Mouse (Mus musculus) heart, embryonic 10.5 days (tissue): ENCODE measurements around the gene Atp13a2. TPM values are rescaled to one million over a fixed set of nuclear protein-coding genes. Genes with fewer than 3 reads are reported as not detected.

Source experiments
- DNase-seq: peaks from one replicate; pipeline ENCODE4 v3.0.0-alpha.2; 2017; ENCODE audit warnings: low spot score
- H3K27ac ChIP-seq: fragments of 300-500 bp; sonication (generic); 2 replicates; pipeline ENCODE4 v1.5.1; 2016; ENCODE audit warnings: mild to moderate bottlenecking
- H3K27me3 ChIP-seq: fragments of 300-500 bp; sonication (generic); 2 replicates; pipeline ENCODE4 v1.6.1; 2016; ENCODE audit warnings: mild to moderate bottlenecking; ENCODE audit not compliant: poor library complexity, insufficient read depth, severe bottlenecking
- H3K36me3 ChIP-seq: fragments of 300-500 bp; sonication (generic); 2 replicates; pipeline ENCODE4 v1.6.1; 2016; ENCODE audit warnings: mild to moderate bottlenecking, moderate library complexity
- H3K4me1 ChIP-seq: fragments of 300-500 bp; sonication (generic); 2 replicates; pipeline ENCODE4 v1.6.1; 2016; ENCODE audit warnings: mild to moderate bottlenecking
- H3K4me3 ChIP-seq: fragments of 300-500 bp; sonication (generic); 2 replicates; pipeline ENCODE4 v1.5.1; 2016; ENCODE audit warnings: mild to moderate bottlenecking, moderate library complexity
- H3K9me3 ChIP-seq: fragments of 300-500 bp; sonication (generic); 2 replicates; pipeline ENCODE4 v1.6.1; 2016; ENCODE audit warnings: mild to moderate bottlenecking, moderate library complexity
- WGBS: fragments of 180-500 bp; shearing (Covaris S2); methylation state at CpG from one replicate; pipeline ENCODE4 v1.1.7; 2016; 5-methylcytosine and 5-hydroxymethylcytosine counted together
- polyA plus RNA-seq: library from polyadenylated mRNA; unstranded; fragments of >200 nt; fragmentation: Nextera tagmentation; extraction: Ambion mirVana; gene quantifications from 2 replicates; pipeline ENCODE4 v1.2.1, GENCODE M21; 2016

The Atp13a2 gene
- polyA plus RNA-seq, 1 experiment from 2014 or later = 34.9 TPM

- no peaks in the 10 kb centered on the region for H3K27me3 ChIP-seq
- no peaks in the 10 kb centered on the region for H3K9me3 ChIP-seq
- WGBS = 84% methylated on average over 27 of the region's 27 CpGs
- DNase-seq = no peak
- peaks cover 4% of the 10 kb centered on the region for H3K4me1 ChIP-seq
- H3K36me3 ChIP-seq = peaks cover 81% of the 10 kb centered on the region
- no peak overlapping the region for H3K4me3 ChIP-seq
- no peak overlapping the region for H3K27ac ChIP-seq
Observed at GRCm38 (mm10) chr4:141033606-141034549, 47.2 kb downstream of the Atp13a2 start.

- peaks cover 63% of the 10 kb centered on the region for H3K36me3 ChIP-seq
- peaks cover 16% of the 10 kb centered on the region for H3K4me1 ChIP-seq
- DNase-seq = no peak
- WGBS = 35% methylated on average over 12 of the region's 12 CpGs
- H3K9me3 ChIP-seq = no peaks in the 10 kb centered on the region
- H3K4me3 ChIP-seq = peak overlapping the region; percentile 13; the same call in 1 of the 2 replicates
- H3K27ac ChIP-seq = no peak overlapping the region
- no peaks in the 10 kb centered on the region for H3K27me3 ChIP-seq
Observed at GRCm38 (mm10) chr4:141041117-141041516, 54.4 kb downstream of the Atp13a2 start.

- Histone ChIP-seq H3K9me3 (no peaks in the 10 kb centered on the region), H3K27ac (no peak overlapping the region), H3K36me3 (peaks cover 60% of the 10 kb centered on the region), H3K27me3 (no peaks in the 10 kb centered on the region), H3K4me1 (peaks cover 28% of the 10 kb centered on the region), H3K4me3 (no peak overlapping the region)
- DNase-seq = no peak
- WGBS = 24% methylated on average over 8 of the region's 8 CpGs
Observed at GRCm38 (mm10) chr4:141044816-141045215, 58.1 kb downstream of the Atp13a2 start.

GRCm38 (mm10) chr4:141048810-141049475, 62.3 kb downstream of the Atp13a2 start:
- H3K4me1 ChIP-seq = peaks cover 36% of the 10 kb centered on the region
- peaks cover 40% of the 10 kb centered on the region for H3K36me3 ChIP-seq
- no peaks in the 10 kb centered on the region for H3K9me3 ChIP-seq
- WGBS = 90% methylated on average over 17 of the region's 17 CpGs
- no peak for DNase-seq
- H3K27ac ChIP-seq = no peak overlapping the region
- no peaks in the 10 kb centered on the region for H3K27me3 ChIP-seq
- H3K4me3 ChIP-seq = no peak overlapping the region

- Histone ChIP-seq H3K4me3 (no peak overlapping the region), H3K36me3 (peaks cover 42% of the 10 kb centered on the region), H3K27ac (no peak overlapping the region), H3K4me1 (peaks cover 40% of the 10 kb centered on the region), H3K9me3 (no peaks in the 10 kb centered on the region), H3K27me3 (no peaks in the 10 kb centered on the region)
- WGBS = 57% methylated on average over 4 of the region's 4 CpGs
- no peak for DNase-seq
Observed at GRCm38 (mm10) chr4:141049476-141049835, 62.8 kb downstream of the Atp13a2 start.

- H3K27ac ChIP-seq = no peak overlapping the region
- peaks cover 25% of the 10 kb centered on the region for H3K4me1 ChIP-seq
- peaks cover 53% of the 10 kb centered on the region for H3K36me3 ChIP-seq
- H3K27me3 ChIP-seq = no peaks in the 10 kb centered on the region
- H3K9me3 ChIP-seq = no peaks in the 10 kb centered on the region
- H3K4me3 ChIP-seq = no peak overlapping the region
- 84% methylated on average over 12 of the region's 12 CpGs for WGBS
- DNase-seq = no peak
Observed at GRCm38 (mm10) chr4:141052442-141052841, 65.8 kb downstream of the Atp13a2 start.

GRCm38 (mm10) chr4:141053138-141053537, 66.5 kb downstream of the Atp13a2 start:
- Histone ChIP-seq H3K27me3 (no peaks in the 10 kb centered on the region), H3K4me1 (peaks cover 25% of the 10 kb centered on the region), H3K36me3 (peaks cover 58% of the 10 kb centered on the region), H3K27ac (peak overlapping the region; percentile 87), H3K9me3 (no peaks in the 10 kb centered on the region), H3K4me3 (peak overlapping the region; percentile 12; the same call in 1 of the 2 replicates)
- 45% methylated on average over 8 of the region's 8 CpGs for WGBS
- DNase-seq = no peak

- WGBS = 41% methylated on average over 17 of the region's 17 CpGs
- DNase-seq = no peak
- Histone ChIP-seq H3K9me3 (no peaks in the 10 kb centered on the region), H3K27me3 (no peaks in the 10 kb centered on the region), H3K36me3 (peaks cover 52% of the 10 kb centered on the region), H3K27ac (peak overlapping the region; percentile 87), H3K4me1 (peaks cover 26% of the 10 kb centered on the region), H3K4me3 (peak overlapping the region; percentile 36)
Observed at GRCm38 (mm10) chr4:141053568-141054161, 67.0 kb downstream of the Atp13a2 start.

Other genes starting within 250 kb of the Atp13a2 start
- not detected in 2 replicates for gene Padi6, start 244.2 kb upstream of the Atp13a2 start, polyA plus RNA-seq
- gene Padi4, start 212.6 kb upstream of the Atp13a2 start, polyA plus RNA-seq = 1.9 and 2.9 TPM in 2 replicates
- gene Padi3, start 176.2 kb upstream of the Atp13a2 start, polyA plus RNA-seq = 0.87 and 0.96 TPM in 2 replicates
- 0.16 TPM in 2 replicates for gene Padi1, start 141.1 kb upstream of the Atp13a2 start, polyA plus RNA-seq
- gene Padi2, start 80.5 kb upstream of the Atp13a2 start, polyA plus RNA-seq = 2.9 and 6.3 TPM in 2 replicates
- 605 and 778 TPM in 2 replicates for gene Sdhb, start 25.7 kb upstream of the Atp13a2 start, polyA plus RNA-seq
- gene Mfap2, start 23.5 kb downstream of the Atp13a2 start, polyA plus RNA-seq = 159 and 233 TPM in 2 replicates
- 4.7 and 6.4 TPM in 2 replicates for gene Crocc, start 73.7 kb downstream of the Atp13a2 start, polyA plus RNA-seq
- gene Necap2, start 91.5 kb downstream of the Atp13a2 start, polyA plus RNA-seq = 41.9 and 53.4 TPM in 2 replicates
- 0.05 TPM in 1 of 2 replicates, not detected in the other for gene Spata21, start 101.5 kb downstream of the Atp13a2 start, polyA plus RNA-seq
- 36.6 and 39.0 TPM in 2 replicates for gene Szrd1, start 152.9 kb downstream of the Atp13a2 start, polyA plus RNA-seq
- 16.3 and 21.8 TPM in 2 replicates for gene Fbxo42, start 161.0 kb downstream of the Atp13a2 start, polyA plus RNA-seq
- 2.6 and 4.0 TPM in 2 replicates for gene Rsg1, start 227.1 kb downstream of the Atp13a2 start, polyA plus RNA-seq